Mouse (Mus musculus) spleen, adult 2 months (tissue): ENCODE data around the gene Crb1.

ENCODE experiments used
- CTCF ChIP-seq: fragments of 200-500 bp; IDR thresholded peaks from 2 replicates; pipeline ENCODE4 v1.5.1; 2011; ENCODE audit warnings: mild to moderate bottlenecking, inconsistent platforms; ENCODE audit not compliant: insufficient read depth, insufficient read length, insufficient replicate concordance; ENCODE audit errors: extremely low read depth
- POLR2A ChIP-seq: fragments of 200-500 bp; IDR thresholded peaks from 2 replicates; pipeline ENCODE4 v1.6.1; 2011; ENCODE audit warnings: low read depth, low read length, inconsistent platforms

DNA sequence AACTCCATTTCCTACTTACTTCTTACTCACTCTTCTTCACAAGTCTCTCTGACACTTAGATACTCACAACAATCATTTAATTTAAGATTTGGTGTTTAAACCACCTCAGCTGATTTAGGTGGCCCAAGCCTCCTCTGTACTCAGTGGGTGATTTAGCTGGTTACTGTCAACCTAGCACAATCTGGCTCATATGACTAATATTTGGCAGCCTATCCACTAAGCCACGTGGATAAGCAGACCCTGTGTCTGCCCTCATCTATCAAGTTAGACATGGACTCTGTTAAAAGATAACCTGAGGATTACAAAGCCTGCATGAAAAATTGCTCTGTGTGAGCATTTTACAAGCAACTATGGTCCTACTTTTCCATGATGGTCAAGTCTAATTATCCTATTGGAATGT is 19.7 kb upstream of the Crb1 start:
- TF ChIP-seq POLR2A (no peak), CTCF (no peak)
